Mouse (Mus musculus) adrenal gland, postnatal 25 days (tissue): Measurements from ENCODE around the gene Adam12. TPM values are rescaled to one million over a fixed set of nuclear protein-coding genes. Genes with fewer than 3 reads are reported as not detected.
A peak's percentile ranks its signal among the peaks of the same experiment; 100 is the strongest.

Experiments used
- DNase-seq: peaks from one replicate; pipeline ENCODE4 v3.0.0; 2021; ENCODE audit warnings: mixed read lengths
- total RNA-seq: library from RNA; stranded (reverse); gene quantifications from 2 replicates; pipeline ENCODE4 v1.2.3, GENCODE M21; 2021

Adam12 gene
- total RNA-seq, 1 experiment from 2014 or later = 10.2 TPM

DNA sequence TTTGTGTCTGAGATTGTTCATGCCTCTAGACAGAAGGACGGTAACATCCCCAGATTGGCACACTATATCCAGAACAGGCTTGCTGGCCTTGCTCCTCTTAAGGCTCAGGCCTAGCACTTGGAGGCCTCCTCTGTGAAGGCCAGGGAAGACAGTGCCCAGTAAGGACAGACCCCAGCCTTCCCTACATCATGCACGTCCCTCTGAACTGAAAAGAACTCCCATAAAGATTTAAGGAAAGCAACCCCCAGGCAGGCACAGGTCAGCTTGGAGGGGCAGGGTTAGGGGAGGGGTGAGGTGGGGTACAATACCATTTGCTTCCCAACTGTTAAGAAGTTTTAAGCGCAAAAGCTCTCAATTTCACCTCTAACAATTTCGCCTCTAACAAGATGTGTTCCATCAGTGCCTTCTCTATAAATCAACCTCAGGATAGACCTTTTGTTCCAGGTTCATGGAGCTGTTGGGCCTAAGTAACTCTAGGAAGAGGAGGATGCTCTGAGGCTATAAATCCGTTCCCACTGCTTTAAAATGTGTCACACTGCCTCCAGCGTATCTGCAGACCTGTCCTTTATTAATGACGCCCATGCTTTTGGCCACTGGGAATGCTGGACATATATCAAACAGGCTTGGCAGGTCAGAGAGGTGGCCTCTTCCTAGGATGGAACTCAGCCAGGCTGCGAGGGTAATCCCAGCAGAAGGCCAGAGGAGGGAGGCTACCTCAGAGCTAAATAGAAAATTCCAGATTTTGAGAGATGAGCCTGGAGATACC lies 150.5 kb downstream of the Adam12 start:
- DNase-seq = peak; percentile 11

- DNase-seq = no peak
Measured at GRCm38 (mm10) chr7:134079980-134080725, 151.8 kb downstream of the Adam12 start.

GRCm38 (mm10) chr7:134077684-134078083 lies 154.3 kb downstream of the Adam12 start:
- no peak for DNase-seq

GRCm38 (mm10) chr7:134073011-134073410 lies 158.9 kb downstream of the Adam12 start:
- DNase-seq = no peak

GRCm38 (mm10) chr7:134071153-134071885 lies 160.6 kb downstream of the Adam12 start:
- DNase-seq = no peak

- DNase-seq = no peak
Measured at GRCm38 (mm10) chr7:134062629-134063028, 169.3 kb downstream of the Adam12 start.

DNA sequence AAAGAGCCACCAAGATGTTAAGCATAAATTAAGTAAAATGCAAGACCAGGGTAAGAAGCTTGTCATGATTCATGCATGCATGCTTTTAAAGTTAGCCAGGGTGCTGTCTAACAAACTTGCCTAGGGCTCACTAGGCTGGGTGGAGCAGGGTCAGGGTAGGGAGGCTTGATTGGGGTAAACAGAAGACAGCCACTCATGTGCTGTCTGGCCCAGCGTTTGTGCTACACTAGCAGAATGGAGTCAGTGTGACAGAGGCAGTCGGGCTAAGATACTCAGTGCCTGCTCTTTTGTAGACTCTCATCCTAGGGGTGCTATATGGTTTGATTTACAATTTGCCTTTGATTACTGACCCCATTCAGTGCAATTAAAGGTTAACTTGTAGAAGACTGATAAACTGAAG lies 179.5 kb downstream of the Adam12 start:
- DNase-seq = no peak

DNA sequence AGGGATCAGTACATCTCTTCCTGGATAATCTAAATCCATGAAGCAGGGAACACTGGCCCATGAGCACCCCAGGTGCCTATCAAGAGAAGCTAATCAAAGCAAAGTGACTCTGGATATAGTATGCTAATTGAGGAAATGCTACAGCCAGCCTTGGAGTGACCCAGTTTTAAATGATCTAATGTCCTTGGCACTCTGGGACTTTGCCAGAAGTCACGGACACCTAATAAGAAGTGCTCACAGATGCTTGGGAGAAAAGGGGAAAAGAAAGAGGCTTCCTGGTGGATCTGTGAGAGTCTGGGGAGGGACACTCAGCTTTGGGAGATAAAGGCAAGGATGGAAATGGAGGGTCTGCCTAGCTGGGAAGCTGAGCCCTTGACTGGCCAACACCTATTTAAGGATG lies 181.6 kb downstream of the Adam12 start:
- no peak for DNase-seq

GRCm38 (mm10) chr7:134046376-134046775 lies 185.6 kb downstream of the Adam12 start:
- no peak for DNase-seq

- no peak for DNase-seq
Measured at GRCm38 (mm10) chr7:134043576-134043975, 188.4 kb downstream of the Adam12 start.

DNA sequence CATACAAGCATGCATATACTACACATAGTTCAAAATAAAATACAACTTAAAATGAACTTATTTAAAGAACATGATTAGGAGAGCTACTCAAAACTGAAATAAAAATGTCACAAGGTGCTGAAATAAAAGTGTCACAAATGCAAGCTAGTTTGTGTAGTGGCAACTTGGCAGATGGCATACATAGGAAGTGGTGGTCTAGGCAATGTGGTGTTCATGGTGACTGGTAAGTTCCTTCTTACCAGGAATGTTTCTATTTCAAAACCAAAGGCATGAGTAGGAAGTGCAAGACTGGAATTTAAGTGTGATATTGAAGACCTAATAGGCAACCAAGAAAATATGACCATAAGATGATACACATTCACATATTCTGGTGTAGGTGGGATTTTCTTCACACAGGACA lies 189.3 kb downstream of the Adam12 start:
- DNase-seq = no peak

- no peak for DNase-seq
Measured at GRCm38 (mm10) chr7:134033939-134034338, 198.0 kb downstream of the Adam12 start.

DNA sequence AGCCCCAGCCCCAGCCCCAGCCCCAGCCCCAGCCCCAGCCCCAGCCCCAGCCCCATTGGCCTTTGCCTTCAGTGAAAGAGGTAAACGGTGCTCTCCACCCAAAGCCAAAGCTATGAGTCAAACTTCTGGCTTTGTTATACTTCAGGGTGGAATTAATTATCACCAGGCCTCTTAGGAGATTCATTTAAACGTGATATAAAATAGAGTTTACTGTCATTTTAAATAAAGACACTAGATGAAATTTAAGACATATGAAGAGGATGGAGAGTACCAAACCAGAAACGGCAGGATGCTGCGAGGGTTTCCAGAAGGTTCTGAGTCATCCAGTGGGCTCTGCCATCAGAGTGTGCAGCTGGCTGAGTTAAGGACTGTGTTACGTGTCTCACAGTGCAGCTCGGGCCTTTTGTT lies 199.0 kb downstream of the Adam12 start:
- no peak for DNase-seq

- DNase-seq = no peak
Measured at GRCm38 (mm10) chr7:134031787-134032186, 200.2 kb downstream of the Adam12 start.

GRCm38 (mm10) chr7:134031256-134031655 lies 200.7 kb downstream of the Adam12 start:
- no peak for DNase-seq

DNA sequence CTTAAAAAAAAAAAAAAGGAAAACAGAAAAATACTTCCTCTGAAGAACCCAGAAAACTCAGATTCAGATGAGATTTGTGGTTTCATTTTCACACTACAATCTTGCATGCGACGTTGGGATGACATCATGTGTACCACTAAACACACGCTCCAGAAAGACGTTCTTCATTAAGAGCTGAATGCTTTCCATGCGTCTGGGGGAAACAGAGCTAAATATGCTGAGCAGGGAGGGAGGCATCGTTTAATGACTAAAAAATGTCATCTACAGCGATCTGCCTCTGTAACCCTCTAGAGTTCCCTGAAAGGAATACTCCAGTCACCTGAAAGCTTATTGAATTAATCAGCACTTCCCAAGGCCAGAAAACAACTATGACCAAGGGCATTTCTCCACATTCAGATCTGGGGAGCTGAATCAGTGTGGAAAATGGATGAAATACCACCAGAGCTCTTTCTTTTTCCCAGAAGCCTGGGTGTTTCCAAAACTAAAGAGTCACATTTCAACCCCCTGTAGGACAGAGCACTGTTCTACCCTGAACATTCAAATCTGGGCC lies 203.6 kb downstream of the Adam12 start:
- DNase-seq = no peak

DNA sequence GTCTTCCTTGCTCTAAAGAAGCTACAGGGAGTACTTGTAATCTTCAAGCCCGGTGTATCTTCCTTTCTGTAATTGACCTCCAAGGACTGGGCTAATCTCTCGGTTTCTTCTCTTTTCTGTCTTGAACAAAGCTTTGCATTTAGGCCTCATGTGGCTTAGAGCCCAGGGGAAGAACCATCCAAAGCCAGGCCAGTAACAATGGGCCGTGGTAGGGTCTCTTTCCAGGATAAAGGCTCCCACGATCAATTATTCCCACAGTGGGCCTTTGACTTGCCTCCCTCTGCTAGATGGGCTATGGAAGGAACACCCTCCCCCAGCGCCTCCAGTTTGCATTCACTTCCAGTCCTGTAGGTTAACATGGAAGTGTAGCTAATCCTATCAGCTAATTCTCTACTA lies 204.9 kb downstream of the Adam12 start:
- DNase-seq = no peak

- DNase-seq = peak; percentile 19
Measured at GRCm38 (mm10) chr7:134026200-134027019, 205.5 kb downstream of the Adam12 start.

DNA sequence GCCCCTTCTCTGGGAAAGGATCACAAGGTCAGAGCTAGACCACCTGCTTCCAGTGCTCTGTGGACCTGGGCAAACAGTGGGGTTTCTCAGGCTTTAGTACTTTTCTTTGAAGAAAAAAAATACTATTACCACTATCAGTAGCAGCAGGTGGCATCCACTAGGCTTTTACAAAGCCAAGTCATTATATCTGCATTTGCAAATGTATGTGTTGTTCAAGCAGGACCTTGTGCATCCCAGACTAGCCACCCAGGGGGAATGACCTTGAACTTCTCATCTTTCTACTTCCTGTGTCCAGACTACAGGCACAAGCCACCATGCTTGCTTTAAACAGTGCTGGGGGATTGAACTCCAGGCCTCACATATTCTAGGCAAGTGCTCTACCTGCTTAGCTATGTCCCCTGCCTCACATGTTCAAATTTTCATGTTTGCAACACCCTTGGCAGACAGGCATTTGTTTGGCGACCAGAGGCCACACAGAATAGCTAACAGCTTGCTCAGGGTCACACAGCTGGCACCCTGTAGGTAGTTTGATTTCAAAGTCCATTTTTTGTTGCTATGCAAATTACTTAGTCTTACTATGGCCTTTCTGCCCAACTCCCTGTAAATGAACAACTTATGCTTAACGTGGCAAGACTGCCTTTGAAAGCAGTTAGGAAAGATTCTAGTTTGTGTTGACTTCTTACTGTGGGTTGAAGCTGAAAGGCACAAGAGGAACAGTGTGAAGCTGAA lies 209.6 kb downstream of the Adam12 start:
- DNase-seq = no peak

DNA sequence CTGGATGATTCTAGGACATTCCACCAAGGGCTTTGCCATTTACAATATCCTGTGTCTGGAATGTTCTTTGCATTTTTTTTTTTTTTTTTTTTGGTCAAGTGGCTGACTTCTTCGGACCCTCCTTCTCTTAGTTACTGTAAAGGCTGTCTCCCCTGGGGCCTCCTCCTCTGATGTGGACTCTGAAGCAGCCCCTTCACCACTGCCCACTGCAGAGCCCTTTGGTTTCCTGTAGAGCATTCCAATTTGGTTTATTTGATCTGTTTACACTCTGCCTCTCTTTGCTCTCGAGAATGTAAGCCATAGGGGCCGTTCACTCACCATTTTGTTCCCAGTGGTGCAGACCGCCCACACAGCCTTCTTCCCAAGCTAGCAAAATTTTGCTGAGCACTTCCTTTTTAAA lies 216.7 kb downstream of the Adam12 start:
- no peak for DNase-seq

GRCm38 (mm10) chr7:134014733-134015132 lies 217.2 kb downstream of the Adam12 start:
- no peak for DNase-seq
